In genomic region chrX:162760958-162761515, GRCm38 (mm10) we compare ENCODE assay signal across 8 mouse cellular contexts. TPM values are rescaled to one million over a fixed set of nuclear protein-coding genes. Genes with fewer than 3 reads are reported as not detected.
DNase-seq lines count a peak whose midpoint lies in the region; ATAC-seq and TF ChIP-seq lines count a peak whose summit lies in the region.

No protein-coding gene starts in this region.

- 23% methylated on average over 25 of the region's 50 CpGs for WGBS in forebrain, embryonic 15.5 days
- 17% methylated on average over 24 of the region's 50 CpGs for WGBS in lung, postnatal 0 days
- WGBS in small intestine, adult 2 months = 18% methylated on average over 31 of the region's 50 CpGs

- no peak for TF ChIP-seq POLR2A in brain, embryonic 14.5 days (IDR thresholded peaks at IDR 0.05; ENCODE audit: borderline replicate concordance, extremely low read depth, insufficient read depth, insufficient read length, poor library complexity, severe bottlenecking)
- no peak for TF ChIP-seq POLR2A in small intestine, adult 2 months (IDR thresholded peaks at IDR 0.05; ENCODE audit: low read depth, low read length)

- peak overlapping the region; percentile 92 for H3K4me3 ChIP-seq in megakaryocyte, embryonic 14.5 days (replicated peaks)
- peak overlapping the region; percentile 75 for H3K4me3 ChIP-seq in forebrain, embryonic 15.5 days
- peak overlapping the region; percentile 61 for H3K4me3 ChIP-seq in lung, postnatal 0 days (ENCODE audit: low read depth, low read length)
- peak overlapping the region; percentile 99 for H3K4me3 ChIP-seq in small intestine, adult 2 months (ENCODE audit: low read depth, low read length)

- H3K27ac ChIP-seq in forebrain, embryonic 15.5 days (replicated peaks) = peak overlapping the region; percentile 93
- H3K27ac ChIP-seq in lung, postnatal 0 days (ENCODE audit: low read length) = peak overlapping the region; percentile 93
- peak overlapping the region; percentile 35; the same call in 1 of the 2 replicates for H3K27ac ChIP-seq in small intestine, adult 2 months (ENCODE audit: insufficient read depth, low read depth, low read length)

- peaks cover 3% of the 10 kb centered on the region; the same call in 1 of the 2 replicates for H3K4me1 ChIP-seq in megakaryocyte, embryonic 14.5 days
- H3K4me1 ChIP-seq in forebrain, embryonic 15.5 days = peaks cover 17% of the 10 kb centered on the region
- H3K4me1 ChIP-seq in lung, postnatal 0 days (ENCODE audit: insufficient read depth, low read depth, low read length) = no peaks in the 10 kb centered on the region
- peaks cover 5% of the 10 kb centered on the region; the same call in 1 of the 2 replicates for H3K4me1 ChIP-seq in small intestine, adult 2 months (ENCODE audit: control insufficient read depth, insufficient read depth, insufficient read length, low read length)

- peaks cover 5% of the 10 kb centered on the region for H3K27me3 ChIP-seq in megakaryocyte, embryonic 14.5 days (replicated peaks)
- no peaks in the 10 kb centered on the region for H3K27me3 ChIP-seq in forebrain, embryonic 15.5 days
- no peaks in the 10 kb centered on the region for H3K27me3 ChIP-seq in lung, postnatal 0 days (replicated peaks; ENCODE audit: insufficient read depth, low read length)
- H3K27me3 ChIP-seq in small intestine, adult 2 months (ENCODE audit: control insufficient read depth, insufficient read depth, low read length) = no peaks in the 10 kb centered on the region

- TF ChIP-seq EP300 in lung, postnatal 0 days (IDR thresholded peaks at IDR 0.05) = no peak

- peaks cover 9% of the 10 kb centered on the region for H3K9me3 ChIP-seq in megakaryocyte, embryonic 14.5 days
- H3K9me3 ChIP-seq in forebrain, embryonic 15.5 days = no peaks in the 10 kb centered on the region
- no peaks in the 10 kb centered on the region for H3K9me3 ChIP-seq in lung, postnatal 0 days (ENCODE audit: low read length)

- peak overlapping the region; percentile 67 for H3K9ac ChIP-seq in forebrain, embryonic 15.5 days (replicated peaks)
- peak overlapping the region; percentile 55 for H3K9ac ChIP-seq in lung, postnatal 0 days (replicated peaks; ENCODE audit: low read depth)

- peak overlapping the region; percentile 48 for H3K4me2 ChIP-seq in forebrain, embryonic 15.5 days (replicated peaks)
- peak overlapping the region; percentile 64 for H3K4me2 ChIP-seq in lung, postnatal 0 days (replicated peaks; ENCODE audit: low read depth, low read length)

- no peak for ATAC-seq in megakaryocyte, adult 5-6 weeks (ENCODE audit: poor library complexity, severe bottlenecking)
- peak; percentile 3 for ATAC-seq in forebrain, embryonic 15.5 days (replicated peaks)
- ATAC-seq in lung, postnatal 0 days = no peak

- peaks cover 8% of the 10 kb centered on the region for H3K36me3 ChIP-seq in megakaryocyte, embryonic 14.5 days (replicated peaks; ENCODE audit: low read length)
- no peaks in the 10 kb centered on the region for H3K36me3 ChIP-seq in forebrain, embryonic 15.5 days
- no peaks in the 10 kb centered on the region for H3K36me3 ChIP-seq in lung, postnatal 0 days (ENCODE audit: insufficient read depth, low read length)
- H3K36me3 ChIP-seq in small intestine, adult 2 months (ENCODE audit: control insufficient read depth, insufficient read depth, low read length) = no peaks in the 10 kb centered on the region

- peak; percentile 31 for DNase-seq in brain, embryonic 14.5 days (ENCODE audit: low read depth)
- peak; percentile 9 for DNase-seq in kidney, adult 9 months
- peak; percentile 19 for DNase-seq in lung, postnatal 0 days (ENCODE audit: low spot score)
- no peak for DNase-seq in ovary, postnatal 10 days (ENCODE audit: low spot score)

- no peak for TF ChIP-seq CTCF in brain, embryonic 14.5 days (IDR thresholded peaks at IDR 0.05; ENCODE audit: borderline replicate concordance, extremely low read depth, insufficient read depth, insufficient read length)
- TF ChIP-seq CTCF in lung, postnatal 0 days (IDR thresholded peaks at IDR 0.05) = no peak
- TF ChIP-seq CTCF in small intestine, adult 2 months (IDR thresholded peaks at IDR 0.05; ENCODE audit: extremely low read depth, insufficient read length, insufficient replicate concordance, low read depth, low read length) = no peak

RNA-seq across cellular contexts. Expression of gene Rbbp7, which starts 0.8 kb away (rescaled TPM):
- polyA plus RNA-seq in megakaryocyte, embryonic 14.5 days (2012; ENCODE audit: insufficient read depth, low replicate concordance) = 3.9 and 30.8 TPM in 2 replicates
- 147 and 167 TPM in 2 replicates for total RNA-seq in megakaryocyte, adult 5-6 weeks (2015)
- 128 and 139 TPM in 2 replicates for total RNA-seq in megakaryocyte, adult 5-6 weeks (2017)
- polyA plus RNA-seq in brain, embryonic 14.5 days (2012; rRNA removed) = 113 and 119 TPM in 2 replicates
- 229 and 233 TPM in 2 replicates for polyA plus RNA-seq in forebrain, embryonic 15.5 days (2015; fragmentation: Nextera tagmentation; extraction: Ambion mirVana)
- 193 and 201 TPM in 2 replicates for polyA plus RNA-seq in lung, postnatal 0 days (2015; fragmentation: Nextera tagmentation; extraction: Ambion mirVana)
- 11.0 and 20.1 TPM in 2 replicates for polyA plus RNA-seq in small intestine, adult 2 months (2012; rRNA removed)

Comparison
In these comparisons a context has a peak if more than half of its experiments do, and no peak if none do; other contexts are left out.
1. H3K27ac ChIP-seq: peak in every context shown above with its lines; median percentile 93 in forebrain, embryonic 15.5 days; 93 in lung, postnatal 0 days; 35 in small intestine, adult 2 months.